Mouse (Mus musculus): Measurements from ENCODE around the gene Pik3c2g.

GRCm38 (mm10) chr6:139764398-139764797 lies 177.4 kb downstream of the Pik3c2g start:
- TF ChIP-seq CTCF (IDR thresholded peaks at IDR 0.05; ENCODE audit: extremely low read depth, insufficient read depth, insufficient read length, insufficient replicate concordance) (no peak), POLR2A (IDR thresholded peaks at IDR 0.05; ENCODE audit: low read depth, low read length) (no peak)

Measured in spleen, adult 2 months (tissue).